Mouse (Mus musculus) E14TG2a.4 (cell line): ENCODE measurements around the gene Tmem242.

Source experiments
- CTCF ChIP-seq: conservative IDR thresholded peaks from 2 replicates; pipeline ENCODE4 v1.5.1; 2014; ENCODE audit warnings: low read length
- NANOG ChIP-seq: IDR thresholded peaks from 2 replicates; pipeline ENCODE4 v1.6.1; 2014; ENCODE audit warnings: borderline replicate concordance, low read length, mixed read lengths

- TF ChIP-seq CTCF (no peak), NANOG (no peak)
Observed at GRCm38 (mm10) chr17:5390682-5391081, 49.4 kb downstream of the Tmem242 start.
